Mouse (Mus musculus) thymus, adult 2 months (tissue): ENCODE results near the gene Gck.

Experiments
- CTCF ChIP-seq: fragments of 200-500 bp; IDR thresholded peaks from 2 replicates; pipeline ENCODE4 v1.5.1; 2012; ENCODE audit warnings: mild to moderate bottlenecking, control low read depth, low read length, moderate library complexity, borderline replicate concordance; ENCODE audit not compliant: control insufficient read depth, poor library complexity, insufficient read depth; ENCODE audit errors: extremely low read depth
- POLR2A ChIP-seq: fragments of 200-500 bp; IDR thresholded peaks from 2 replicates; pipeline ENCODE4 v1.6.1; 2012; ENCODE audit warnings: mild to moderate bottlenecking, low read length, control low read depth, moderate library complexity; ENCODE audit not compliant: control insufficient read depth, poor library complexity, insufficient read depth; ENCODE audit errors: extremely low read depth

- TF ChIP-seq CTCF: no peak
- no peak for TF ChIP-seq POLR2A
Observed at GRCm38 (mm10) chr11:5851021-5851736, 98.7 kb downstream of the Gck start.
